Mouse (Mus musculus) mouse trophoblast stem cell (cell line): ENCODE results near the gene Ttll7.

Experiments
- in situ Hi-C, 2 experiments: fragments of 300-500 bp; cut with MseI, MboI; formaldehyde crosslinking; loops; 2 replicates in 1 of 2; 3 replicates in 1 of 2; pipeline ENCODE4 v1.15.1; 2025

Gene Ttll7

GRCm38 (mm10) chr3:146851966-146852891 is at the start of gene Ttll7:
Ttll7 (plus strand) TSS chr3:146852367.
- in situ Hi-C loops = no loop called here

- in situ Hi-C loops = no loop called here
Observed at GRCm38 (mm10) chr3:146812041-146812878, 39.9 kb upstream of the Ttll7 start.

- in situ Hi-C loops = no loop called here
Observed at GRCm38 (mm10) chr3:146812901-146813393, 39.2 kb upstream of the Ttll7 start, which contains the start of gene Prkacb. Prkacb (minus strand) TSS chr3:146812990.

GRCm38 (mm10) chr3:146813624-146814023 is 38.5 kb upstream of the Ttll7 start:
- in situ Hi-C loops = no loop called here

- in situ Hi-C loops = no loop called here
Observed at GRCm38 (mm10) chr3:146820718-146821117, 31.4 kb upstream of the Ttll7 start.

GRCm38 (mm10) chr3:146842766-146843165 is 9.4 kb upstream of the Ttll7 start:
- in situ Hi-C loops = no loop called here

GRCm38 (mm10) chr3:146843470-146843869 is 8.7 kb upstream of the Ttll7 start:
- in situ Hi-C loops = no loop called here

GRCm38 (mm10) chr3:146846237-146846636 is 5.9 kb upstream of the Ttll7 start:
- in situ Hi-C loops = no loop called here

- in situ Hi-C loops = no loop called here
Observed at GRCm38 (mm10) chr3:146848112-146848511, 4.1 kb upstream of the Ttll7 start.

- in situ Hi-C loops = no loop called here
Observed at GRCm38 (mm10) chr3:146849360-146849759, 2.8 kb upstream of the Ttll7 start.

- in situ Hi-C loops = no loop called here
Observed at GRCm38 (mm10) chr3:146854473-146855087, 2.4 kb downstream of the Ttll7 start.

GRCm38 (mm10) chr3:146857373-146857772 is 5.2 kb downstream of the Ttll7 start:
- in situ Hi-C loops = no loop called here

- in situ Hi-C loops = no loop called here
Observed at GRCm38 (mm10) chr3:146860308-146860707, 8.1 kb downstream of the Ttll7 start.

- in situ Hi-C loops = no loop called here
Observed at GRCm38 (mm10) chr3:146866563-146866962, 14.4 kb downstream of the Ttll7 start.

- in situ Hi-C loops = no loop called here
Observed at GRCm38 (mm10) chr3:146871954-146872353, 19.8 kb downstream of the Ttll7 start.

- in situ Hi-C loops = no loop called here
Observed at GRCm38 (mm10) chr3:146875929-146876328, 23.8 kb downstream of the Ttll7 start.

- in situ Hi-C loops = no loop called here
Observed at GRCm38 (mm10) chr3:146893931-146894330, 41.8 kb downstream of the Ttll7 start.

- in situ Hi-C loops = no loop called here
Observed at GRCm38 (mm10) chr3:146896581-146896980, 44.4 kb downstream of the Ttll7 start.

- in situ Hi-C loops = loop anchor here in 1 of 2 experiments (25.0 kb wide), 1 partner anchor 338 kb away; the partner anchor contains the start of gene Uox
Observed at GRCm38 (mm10) chr3:146900094-146900493, 47.9 kb downstream of the Ttll7 start.

GRCm38 (mm10) chr3:146901729-146902128 is 49.6 kb downstream of the Ttll7 start:
- in situ Hi-C loops = loop anchor here in 1 of 2 experiments (25.0 kb wide), 1 partner anchor 339 kb away; the partner anchor contains the start of gene Uox

GRCm38 (mm10) chr3:146905606-146906005 is 53.4 kb downstream of the Ttll7 start:
- in situ Hi-C loops = loop anchor here in 1 of 2 experiments (25.0 kb wide), 1 partner anchor 343 kb away; the partner anchor contains the start of gene Uox
